Mouse (Mus musculus) stomach, postnatal 0 days (tissue): Measurements from ENCODE around the gene Paqr9.

Source experiments
- CTCF ChIP-seq: IDR thresholded peaks from 2 replicates; pipeline ENCODE4 v1.5.1; 2016; ENCODE audit warnings: antibody characterized with exemption, low read depth, mild to moderate bottlenecking, moderate library complexity
- EP300 ChIP-seq: optimal IDR thresholded peaks from 2 replicates; pipeline ENCODE3; 2016; ENCODE audit warnings: antibody characterized with exemption

DNA sequence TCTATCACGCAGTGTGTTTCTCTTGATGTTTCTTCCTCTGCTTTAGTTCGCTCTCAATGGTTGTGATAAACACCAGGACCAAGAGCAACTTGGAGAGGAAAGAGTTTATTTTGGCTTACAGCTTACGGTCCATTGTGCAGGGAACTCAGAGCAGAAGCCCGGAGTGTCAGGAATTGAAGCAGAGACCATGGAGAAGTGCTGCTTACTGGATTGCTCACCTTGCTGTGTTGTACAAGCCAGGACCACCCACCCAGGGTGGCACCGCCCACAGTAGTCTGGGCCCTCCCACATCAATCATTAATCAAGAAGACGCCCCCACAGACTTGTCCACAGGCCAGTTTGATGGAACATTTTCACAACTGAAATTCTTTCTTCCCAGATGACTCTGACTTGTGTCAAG is 18.0 kb downstream of the Paqr9 start:
- TF ChIP-seq EP300 (no peak), CTCF (no peak)
